ENCODE assay signal across 9 mouse cellular contexts in genomic region chr7:121064309-121064708, GRCm38 (mm10). TPM values are rescaled to one million over a fixed set of nuclear protein-coding genes. Genes with fewer than 3 reads are reported as not detected.
DNase-seq lines count a peak whose midpoint lies in the region; ATAC-seq and TF ChIP-seq lines count a peak whose summit lies in the region.
"Had no signal": no experiment of that assay in that cellular context is flagged by ENCODE, and none has a peak within 500 bp of the region (broad histone marks: within the 10 kb centered on the region; RNA-seq: fewer than 3 reads in every experiment).

No protein-coding gene starts in this region.

- WGBS in forebrain, embryonic 11.5 days = 73% methylated on average over 4 of the region's 4 CpGs

- no peaks in the 10 kb centered on the region for H3K9me3 ChIP-seq in forebrain, embryonic 11.5 days (ENCODE audit: control insufficient read depth, low read length)
- H3K9me3 ChIP-seq: embryonic facial prominence, embryonic 12.5 days had no signal

- H3K36me3 ChIP-seq in forebrain, embryonic 11.5 days (ENCODE audit: control insufficient read depth, insufficient read depth, low read length) = no peaks in the 10 kb centered on the region

- no peak overlapping the region for H3K4me2 ChIP-seq in forebrain, embryonic 11.5 days (ENCODE audit: low read depth, low read length, severe bottlenecking)
- H3K4me2 ChIP-seq: embryonic facial prominence, embryonic 12.5 days had no signal

- 0 out of 2 replicates have a peak, but pooled peaks have one; percentile 19 for ATAC-seq in neutrophil, adult 5-6 weeks (ENCODE audit: extremely low read depth, insufficient number of reproducible peaks, low FRiP score, poor library complexity, severe bottlenecking)
- no peak for ATAC-seq in monocyte, adult 5-6 weeks (replicated peaks; ENCODE audit: insufficient number of reproducible peaks, low FRiP score, low TSS enrichment, poor library complexity, severe bottlenecking)
- ATAC-seq in forebrain, embryonic 11.5 days (replicated peaks; ENCODE audit: low FRiP score) = no peak

- no peak overlapping the region for H3K4me3 ChIP-seq in layer of hippocampus, adult 2 months
- no peak overlapping the region for H3K4me3 ChIP-seq in forebrain, embryonic 11.5 days (ENCODE audit: low read depth, low read length)
- H3K4me3 ChIP-seq: embryonic facial prominence, embryonic 12.5 days had no signal

- H3K9ac ChIP-seq in forebrain, embryonic 11.5 days (ENCODE audit: low read length) = no peak overlapping the region
- H3K9ac ChIP-seq: embryonic facial prominence, embryonic 12.5 days had no signal

- H3K27me3 ChIP-seq in forebrain, embryonic 11.5 days (ENCODE audit: control insufficient read depth, insufficient read depth, low read length) = no peaks in the 10 kb centered on the region
- H3K27me3 ChIP-seq: embryonic facial prominence, embryonic 12.5 days had no signal

- TF ChIP-seq CTCF in layer of hippocampus, adult 2 months (conservative IDR thresholded peaks at IDR 0.05) = peak; percentile 82

- no peaks in the 10 kb centered on the region for H3K4me1 ChIP-seq in forebrain, embryonic 11.5 days (replicated peaks; ENCODE audit: control insufficient read depth, insufficient read depth, low read length)
- H3K4me1 ChIP-seq: embryonic facial prominence, embryonic 12.5 days had no signal

- DNase-seq in adrenal gland, postnatal 14 days = peak; percentile 55
- no peak for DNase-seq in adrenal gland, postnatal 4 days (ENCODE audit: low spot score in 2 of 2)
- DNase-seq in layer of hippocampus, adult 2 months (ENCODE audit: low spot score in 2 of 2) = peak in 1 of 2 experiments; percentile 28
- DNase-seq in layer of hippocampus, postnatal 25 days (ENCODE audit: extremely low spot score in 1 of 2, low spot score in 1 of 2) = no peak
- peak; percentile 20 for DNase-seq in c-Kit-positive CD71-positive TER-119-negative erythroid progenitor cells, embryonic 14.5 days (ENCODE audit: low read depth)
- DNase-seq in forebrain, embryonic 11.5 days (ENCODE audit: low spot score) = no peak

- no peak overlapping the region for H3K27ac ChIP-seq in layer of hippocampus, adult 2 months
- no peak overlapping the region for H3K27ac ChIP-seq in forebrain, embryonic 11.5 days (ENCODE audit: low read depth, low read length)
- H3K27ac ChIP-seq: embryonic facial prominence, embryonic 12.5 days had no signal

RNA-seq across cellular contexts. Expression of gene Igsf6, which starts 10.1 kb away (rescaled TPM):
- 1.2 and 2.3 TPM in 2 replicates for total RNA-seq in adrenal gland, postnatal 14 days (2021)
- 1 to 10 TPM; 3.0 to 3.4 TPM for total RNA-seq in adrenal gland, postnatal 4 days (2021)
- total RNA-seq in layer of hippocampus, adult 2 months (2021) = under 1 TPM; 0.22 to 0.54 TPM
- total RNA-seq in layer of hippocampus, postnatal 25 days (2021) = under 1 TPM; 0.27 to 0.33 TPM
- 339 and 346 TPM in 2 replicates for total RNA-seq in neutrophil, adult 5-6 weeks (2017)
- total RNA-seq in monocyte, adult 5-6 weeks (2017) = 245 to 446 TPM (median 387 TPM) in 3 replicates
- 0.96 and 1.2 TPM in 2 replicates for polyA plus RNA-seq in forebrain, embryonic 11.5 days (2014; fragmentation: Nextera tagmentation; extraction: Ambion mirVana)

RNA-seq across cellular contexts. Expression of gene Otoa, which starts 17.1 kb away (rescaled TPM):
- total RNA-seq in adrenal gland, postnatal 14 days (2021) = 0.41 and 0.52 TPM in 2 replicates
- 1 to 10 TPM; 1.7 to 1.9 TPM for total RNA-seq in adrenal gland, postnatal 4 days (2021)
- total RNA-seq in layer of hippocampus, adult 2 months (2021) = under 1 TPM; 0.54 TPM
- 1 to 10 TPM in 1 of 2 experiments, under 1 TPM in 1; 0.47 to 2.4 TPM for total RNA-seq in layer of hippocampus, postnatal 25 days (2021)
- 0.12 and 2.5 TPM in 2 replicates for total RNA-seq in neutrophil, adult 5-6 weeks (2017)
- total RNA-seq in monocyte, adult 5-6 weeks (2017) = 0.29 TPM in 1 of 3 replicates, not detected in the others
- 0.11 TPM in 1 of 2 replicates, not detected in the other for polyA plus RNA-seq in forebrain, embryonic 11.5 days (2014; fragmentation: Nextera tagmentation; extraction: Ambion mirVana)

RNA-seq across cellular contexts. Expression of gene Mettl9, which starts 30.1 kb away (rescaled TPM):
- 104 TPM in 2 replicates for total RNA-seq in adrenal gland, postnatal 14 days (2021)
- 100 to 1,000 TPM; 134 to 136 TPM for total RNA-seq in adrenal gland, postnatal 4 days (2021)
- 10 to 100 TPM; 77.3 to 82.7 TPM for total RNA-seq in layer of hippocampus, adult 2 months (2021)
- total RNA-seq in layer of hippocampus, postnatal 25 days (2021) = 10 to 100 TPM; 77.1 to 81.2 TPM
- 192 and 194 TPM in 2 replicates for total RNA-seq in neutrophil, adult 5-6 weeks (2017)
- total RNA-seq in monocyte, adult 5-6 weeks (2017) = 45.0 to 54.5 TPM (median 52.3 TPM) in 3 replicates
- polyA plus RNA-seq in forebrain, embryonic 11.5 days (2014; fragmentation: Nextera tagmentation; extraction: Ambion mirVana) = 252 and 261 TPM in 2 replicates

Comparison
In these comparisons a context has a peak if more than half of its experiments do, and no peak if none do; other contexts are left out.
1. DNase-seq: peak in adrenal gland, postnatal 14 days (single experiment) and c-Kit-positive CD71-positive TER-119-negative erythroid progenitor cells, embryonic 14.5 days (single experiment); none in adrenal gland, postnatal 4 days (0 of 2), layer of hippocampus, postnatal 25 days (0 of 2) and forebrain, embryonic 11.5 days (single experiment).
2. RNA of gene Igsf6, which starts 10.1 kb away (total RNA-seq): 245 to 446 TPM in monocyte, adult 5-6 weeks and 339 to 346 TPM in neutrophil, adult 5-6 weeks; 3.0 to 3.4 TPM in adrenal gland, postnatal 4 days, 1.2 to 2.3 TPM in adrenal gland, postnatal 14 days, 0.22 to 0.54 TPM in layer of hippocampus, adult 2 months and 0.27 to 0.33 TPM in layer of hippocampus, postnatal 25 days; every median in the first group is over 10 times any median in the second.